Mouse (Mus musculus): ENCODE measurements around the gene Lhx3.

GRCm38 (mm10) chr2:26155737-26156136 is 52.4 kb downstream of the Lhx3 start:
- TF ChIP-seq CTCF (IDR thresholded peaks at IDR 0.05; ENCODE audit: borderline replicate concordance, insufficient read depth, low read length) (no peak), POLR2A (IDR thresholded peaks at IDR 0.05; ENCODE audit: low read depth, low read length) (no peak)
